22 mouse cellular contexts compared by ENCODE assay signal in genomic region chr4:105315095-105315494, GRCm38 (mm10).
DNase-seq lines count a peak whose midpoint lies in the region; ATAC-seq and TF ChIP-seq lines count a peak whose summit lies in the region.
"Had no signal": no experiment of that assay in that cellular context is flagged by ENCODE, and none has a peak within 500 bp of the region (broad histone marks: within the 10 kb centered on the region; RNA-seq: fewer than 3 reads in every experiment).

No protein-coding gene starts in this region.

- no peaks in the 10 kb centered on the region for H3K27me3 ChIP-seq in kidney, adult 2 months (replicated peaks; ENCODE audit: control insufficient read depth, insufficient read depth, low read length)
- no peaks in the 10 kb centered on the region for H3K27me3 ChIP-seq in intestine, embryonic 15.5 days (replicated peaks)
- H3K27me3 ChIP-seq: CH12.LX; forebrain, embryonic 15.5 days; heart, embryonic 13.5 days; neural tube, embryonic 13.5 days had no signal

- ATAC-seq in intestine, embryonic 15.5 days, result no peak
- ATAC-seq: forebrain, embryonic 15.5 days; hindbrain, postnatal 0 days had no signal

- 36% methylated on average over 5 of the region's 5 CpGs for WGBS in kidney, adult 2 months
- 66% methylated on average over 5 of the region's 5 CpGs for WGBS in intestine, embryonic 15.5 days

- no peak overlapping the region for H3K4me2 ChIP-seq in intestine, embryonic 15.5 days (replicated peaks)
- H3K4me2 ChIP-seq: forebrain, embryonic 15.5 days; heart, embryonic 13.5 days; neural tube, embryonic 13.5 days had no signal

- peak overlapping the region; percentile 63 for H3K27ac ChIP-seq in gastrocnemius, adult 2 months
- peak overlapping the region; percentile 32; the same call in 1 of the 2 replicates for H3K27ac ChIP-seq in kidney, adult 2 months (ENCODE audit: insufficient read depth, low read depth, low read length)
- no peak overlapping the region for H3K27ac ChIP-seq in intestine, embryonic 15.5 days
- H3K27ac ChIP-seq: forebrain, embryonic 15.5 days; heart, embryonic 13.5 days; hindbrain, embryonic 10.5 days; hindbrain, postnatal 0 days; limb, embryonic 10.5 days; liver, embryonic 14.5 days; neural tube, embryonic 13.5 days had no signal

- no peak overlapping the region for H3K9ac ChIP-seq in intestine, embryonic 15.5 days
- H3K9ac ChIP-seq: forebrain, embryonic 15.5 days; heart, embryonic 13.5 days; liver, embryonic 14.5 days; neural tube, embryonic 13.5 days had no signal

- intact Hi-C loops in gastrocnemius, adult 2 months (cut with DNase I), result loop anchor here (10.0 kb wide), 1 partner anchor 90 kb away; no protein-coding TSS in a partner anchor

- peak; percentile 15; the same call in 1 of the 2 replicates for TF ChIP-seq CTCF in gastrocnemius, adult 2 months (IDR thresholded peaks at IDR 0.05)
- TF ChIP-seq CTCF in kidney, adult 2 months (conservative IDR thresholded peaks at IDR 0.05; ENCODE audit: insufficient read depth, insufficient read length, low read depth, low read length), result no peak

- no peaks in the 10 kb centered on the region for H3K9me3 ChIP-seq in intestine, embryonic 15.5 days
- H3K9me3 ChIP-seq: forebrain, embryonic 15.5 days; hindbrain, embryonic 10.5 days; limb, embryonic 10.5 days; megakaryocyte, embryonic 14.5 days; neural tube, embryonic 13.5 days had no signal

- TF ChIP-seq POLR2A in kidney, adult 2 months (IDR thresholded peaks at IDR 0.05; ENCODE audit: low read depth, low read length), result no peak

- no peak for DNase-seq in gastrocnemius, adult 2 months
- DNase-seq in gastrocnemius, postnatal 4 days (ENCODE audit: low spot score in 2 of 2), result no peak
- DNase-seq in kidney, adult 2 months, result peak; percentile 57
- DNase-seq in kidney, postnatal 25 days, result no peak
- DNase-seq in 3T3-L1 (ENCODE audit: low read depth, low spot score), result peak; percentile 66
- peak; percentile 87 for DNase-seq in fibroblast of lung, adult 2 months (ENCODE audit: low read depth)
- DNase-seq: cerebellum, adult 9-10 months; kidney, adult 18-20 months; kidney, postnatal 4 days; lung, postnatal 14 days; midbrain, embryonic 14.5 days; thymus, postnatal 25 days had no signal

- H3K36me3 ChIP-seq in kidney, adult 2 months (ENCODE audit: control insufficient read depth, insufficient read depth, low read length), result no peaks in the 10 kb centered on the region
- no peaks in the 10 kb centered on the region for H3K36me3 ChIP-seq in intestine, embryonic 15.5 days
- H3K36me3 ChIP-seq: forebrain, embryonic 15.5 days; heart, embryonic 13.5 days; hindbrain, embryonic 10.5 days; limb, embryonic 10.5 days; neural tube, embryonic 13.5 days had no signal

- peaks cover 4% of the 10 kb centered on the region for H3K4me1 ChIP-seq in kidney, adult 2 months (ENCODE audit: control insufficient read depth, insufficient read depth, low read length)
- H3K4me1 ChIP-seq in intestine, embryonic 15.5 days (replicated peaks), result no peaks in the 10 kb centered on the region
- H3K4me1 ChIP-seq: forebrain, embryonic 15.5 days had no signal

- H3K4me3 ChIP-seq in gastrocnemius, adult 2 months, result no peak overlapping the region
- no peak overlapping the region for H3K4me3 ChIP-seq in kidney, adult 2 months (ENCODE audit: insufficient read depth, low read depth, low read length)
- no peak overlapping the region for H3K4me3 ChIP-seq in intestine, embryonic 15.5 days (replicated peaks)
- H3K4me3 ChIP-seq: forebrain, embryonic 15.5 days; heart, embryonic 13.5 days; hindbrain, embryonic 10.5 days; limb, embryonic 10.5 days; megakaryocyte, embryonic 14.5 days; neural tube, embryonic 13.5 days had no signal

Comparison
In these comparisons a context has a peak if more than half of its experiments do, and no peak if none do; other contexts are left out.
1. DNase-seq: peak in kidney, adult 2 months (single experiment), 3T3-L1 (single experiment) and fibroblast of lung, adult 2 months (single experiment); none in gastrocnemius, adult 2 months (single experiment), gastrocnemius, postnatal 4 days (0 of 2) and kidney, postnatal 25 days (0 of 2).